Mouse (Mus musculus): ENCODE data around the gene Cox6b1. TPM values are rescaled to one million over a fixed set of nuclear protein-coding genes. Genes with fewer than 3 reads are reported as not detected.

Gene Cox6b1
- polyA plus RNA-seq, 1 experiment from 2014 or later = 945 TPM

GRCm38 (mm10) chr7:30635752-30636151, 9.8 kb upstream of the Cox6b1 start, which contains the start of gene Etv2:
TSS of gene Etv2 (minus strand) at chr7:30635852.
- ATAC-seq (ENCODE audit: low read depth) = no peak
- H3K36me3 ChIP-seq (ENCODE audit: control insufficient read depth, insufficient read depth, low read length) = peaks cover 4% of the 10 kb centered on the region; the same call in 1 of the 2 replicates
- no peaks in the 10 kb centered on the region for H3K9me3 ChIP-seq (ENCODE audit: control insufficient read depth, low read length)
- 1% methylated on average over 5 of the region's 5 CpGs for whole genome bisulfite sequencing
- H3K4me2 ChIP-seq (ENCODE audit: low read depth, low read length) = peak within 1 kb of the TSS; percentile 26
- peak within 1 kb of the TSS; percentile 9; the same call in 1 of the 2 replicates for H3K4me3 ChIP-seq (ENCODE audit: low read length)
- H3K27me3 ChIP-seq (ENCODE audit: control insufficient read depth, insufficient read depth, low read depth, low read length) = peaks cover 48% of the 10 kb centered on the region
- no peaks in the 10 kb centered on the region; the same call in 1 of the 2 replicates for H3K4me1 ChIP-seq (replicated peaks; ENCODE audit: control insufficient read depth, insufficient read depth, low read length)
- no peak within 1 kb of the TSS for H3K9ac ChIP-seq (ENCODE audit: low read length)
- no peak within 1 kb of the TSS for H3K27ac ChIP-seq (ENCODE audit: low read length)

DNA sequence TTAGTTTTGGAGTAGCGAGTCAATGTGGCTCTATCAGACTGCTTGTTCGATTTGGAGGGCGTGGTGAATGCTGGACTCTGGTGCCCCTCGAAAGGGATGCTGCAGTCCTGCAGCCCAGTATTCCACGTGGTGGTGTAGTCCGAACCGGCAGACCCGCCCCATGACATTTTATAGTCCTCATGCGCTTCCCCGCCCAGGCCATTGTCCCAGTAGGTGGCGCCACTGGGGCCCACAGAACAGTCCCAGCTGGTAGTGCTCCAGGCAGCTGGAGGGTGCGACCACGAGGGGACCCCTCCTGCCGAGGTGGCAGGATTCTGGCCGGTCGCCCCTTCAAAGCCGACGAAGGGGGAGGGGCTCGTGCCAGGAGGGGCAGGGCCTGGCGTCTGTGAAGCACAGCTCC, 8.7 kb upstream of the Cox6b1 start:
- Histone ChIP-seq H3K36me3 (ENCODE audit: control insufficient read depth, insufficient read depth, low read length) (no peaks in the 10 kb centered on the region), H3K9me3 (ENCODE audit: control insufficient read depth, low read length) (no peaks in the 10 kb centered on the region), H3K4me3 (ENCODE audit: low read length) (peak overlapping the region; percentile 9; the same call in 1 of the 2 replicates), H3K27me3 (ENCODE audit: control insufficient read depth, insufficient read depth, low read depth, low read length) (peaks cover 48% of the 10 kb centered on the region), H3K4me1 (replicated peaks; ENCODE audit: control insufficient read depth, insufficient read depth, low read length) (no peaks in the 10 kb centered on the region; the same call in 1 of the 2 replicates), H3K4me2 (ENCODE audit: low read depth, low read length) (peak overlapping the region; percentile 26), H3K27ac (ENCODE audit: low read length) (no peak overlapping the region), H3K9ac (ENCODE audit: low read length) (no peak overlapping the region)
- ATAC-seq (ENCODE audit: low read depth) = peak; percentile 70
- WGBS = under 1% methylated on average over 20 of the region's 20 CpGs

GRCm38 (mm10) chr7:30633762-30634412, 7.9 kb upstream of the Cox6b1 start:
- 3% methylated on average over 26 of the region's 27 CpGs for WGBS
- H3K4me2 ChIP-seq (ENCODE audit: low read depth, low read length) = no peak overlapping the region
- H3K9me3 ChIP-seq (ENCODE audit: control insufficient read depth, low read length) = no peaks in the 10 kb centered on the region
- no peaks in the 10 kb centered on the region for H3K36me3 ChIP-seq (ENCODE audit: control insufficient read depth, insufficient read depth, low read length)
- peak overlapping the region; percentile 3; the same call in 1 of the 2 replicates for H3K4me3 ChIP-seq (ENCODE audit: low read length)
- H3K27ac ChIP-seq (ENCODE audit: low read length) = no peak overlapping the region
- H3K9ac ChIP-seq (ENCODE audit: low read length) = no peak overlapping the region
- H3K4me1 ChIP-seq (replicated peaks; ENCODE audit: control insufficient read depth, insufficient read depth, low read length) = no peaks in the 10 kb centered on the region; the same call in 1 of the 2 replicates
- peaks cover 48% of the 10 kb centered on the region for H3K27me3 ChIP-seq (ENCODE audit: control insufficient read depth, insufficient read depth, low read depth, low read length)
- no peak for ATAC-seq (ENCODE audit: low read depth)

DNA sequence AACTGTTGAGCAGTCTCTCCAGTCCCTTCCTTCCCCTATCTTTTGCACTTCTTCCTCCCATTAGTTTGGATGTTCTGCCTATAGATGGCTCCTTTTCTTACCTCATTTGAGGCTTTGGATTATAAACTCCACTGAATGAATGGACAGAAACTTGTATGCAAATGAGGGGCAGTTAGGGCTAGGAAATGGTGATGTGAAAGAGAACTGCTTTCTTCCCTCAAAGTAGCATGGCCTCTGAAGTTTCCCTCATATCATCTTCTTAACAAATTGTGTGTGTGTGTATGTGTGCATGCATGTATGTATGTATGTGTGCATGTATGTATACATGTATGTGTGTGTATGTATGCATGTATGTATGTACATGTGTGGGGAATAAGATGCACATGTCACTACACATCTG, 3.1 kb upstream of the Cox6b1 start:
- no peak overlapping the region for H3K4me3 ChIP-seq (ENCODE audit: low read length)
- H3K4me1 ChIP-seq (replicated peaks; ENCODE audit: control insufficient read depth, insufficient read depth, low read length) = peaks cover 9% of the 10 kb centered on the region
- H3K9ac ChIP-seq (ENCODE audit: low read length) = no peak overlapping the region
- ATAC-seq (ENCODE audit: low read depth) = no peak
- H3K27ac ChIP-seq (ENCODE audit: low read length) = no peak overlapping the region
- H3K36me3 ChIP-seq (ENCODE audit: control insufficient read depth, insufficient read depth, low read length) = peaks cover 3% of the 10 kb centered on the region; the same call in 1 of the 2 replicates
- peaks cover 20% of the 10 kb centered on the region for H3K27me3 ChIP-seq (ENCODE audit: control insufficient read depth, insufficient read depth, low read depth, low read length)
- no peak overlapping the region for H3K4me2 ChIP-seq (ENCODE audit: low read depth, low read length)
- no peaks in the 10 kb centered on the region for H3K9me3 ChIP-seq (ENCODE audit: control insufficient read depth, low read length)

DNA sequence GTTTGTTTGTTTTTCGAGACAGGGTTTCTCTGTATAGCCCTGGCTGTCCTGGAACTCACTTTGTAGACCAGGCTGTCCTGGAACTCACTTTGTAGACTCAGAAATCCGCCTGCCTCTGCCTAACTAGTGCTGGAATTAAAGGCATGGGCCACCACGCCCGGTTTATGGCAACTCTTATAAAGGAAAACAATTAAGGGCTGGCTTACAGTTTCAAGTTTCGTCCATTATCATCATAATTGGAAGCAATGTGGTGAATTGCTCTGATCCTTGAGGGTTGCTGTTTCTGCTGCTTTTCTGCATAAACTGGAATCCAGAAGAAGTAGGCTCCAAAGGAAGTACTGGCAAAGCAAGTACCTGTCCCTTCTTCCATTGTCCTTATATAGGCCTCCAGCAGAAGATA, 696 bp upstream of the Cox6b1 start:
- peaks cover 25% of the 10 kb centered on the region for H3K36me3 ChIP-seq (ENCODE audit: control insufficient read depth, insufficient read depth, low read length)
- no peaks in the 10 kb centered on the region for H3K9me3 ChIP-seq (ENCODE audit: control insufficient read depth, low read length)
- H3K4me1 ChIP-seq (replicated peaks; ENCODE audit: control insufficient read depth, insufficient read depth, low read length) = peaks cover 9% of the 10 kb centered on the region
- peaks cover 2% of the 10 kb centered on the region; the same call in 1 of the 2 replicates for H3K27me3 ChIP-seq (ENCODE audit: control insufficient read depth, insufficient read depth, low read depth, low read length)
- no peak overlapping the region for H3K27ac ChIP-seq (ENCODE audit: low read length)
- no peak for ATAC-seq (ENCODE audit: low read depth)
- H3K4me2 ChIP-seq (ENCODE audit: low read depth, low read length) = peak overlapping the region; percentile 62; the same call in 1 of the 2 replicates
- no peak overlapping the region for H3K4me3 ChIP-seq (ENCODE audit: low read length)
- WGBS = 79% methylated on average over 5 of the region's 5 CpGs
- no peak overlapping the region for H3K9ac ChIP-seq (ENCODE audit: low read length)

DNA sequence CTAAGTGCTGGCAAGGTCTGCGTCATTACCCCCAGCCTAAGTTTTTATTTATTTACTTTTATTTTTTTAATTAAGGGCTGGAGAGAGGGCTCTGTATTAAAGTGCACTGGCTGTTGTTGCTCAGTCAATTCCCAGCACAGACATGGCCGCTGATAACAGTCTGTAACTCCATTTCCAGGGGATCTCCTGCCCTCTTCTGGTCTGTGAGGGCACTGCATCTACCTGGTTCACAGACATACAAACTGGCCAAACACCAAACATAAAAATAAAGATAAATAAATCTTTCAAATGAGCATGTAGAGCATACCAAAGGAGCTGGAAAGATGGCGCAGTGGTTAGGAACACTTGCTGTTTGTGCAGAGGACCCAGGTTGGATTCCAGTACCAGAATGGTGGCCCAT, 6.7 kb downstream of the Cox6b1 start:
- H3K9ac ChIP-seq (ENCODE audit: low read length) = no peak overlapping the region
- no peaks in the 10 kb centered on the region for H3K27me3 ChIP-seq (ENCODE audit: control insufficient read depth, insufficient read depth, low read depth, low read length)
- 88% methylated on average over 3 of the region's 3 CpGs for WGBS
- no peak overlapping the region for H3K4me2 ChIP-seq (ENCODE audit: low read depth, low read length)
- no peak for ATAC-seq (ENCODE audit: low read depth)
- H3K4me1 ChIP-seq (replicated peaks; ENCODE audit: control insufficient read depth, insufficient read depth, low read length) = no peaks in the 10 kb centered on the region
- H3K9me3 ChIP-seq (ENCODE audit: control insufficient read depth, low read length) = no peaks in the 10 kb centered on the region
- no peak overlapping the region for H3K27ac ChIP-seq (ENCODE audit: low read length)
- no peak overlapping the region for H3K4me3 ChIP-seq (ENCODE audit: low read length)
- peaks cover 44% of the 10 kb centered on the region for H3K36me3 ChIP-seq (ENCODE audit: control insufficient read depth, insufficient read depth, low read length)

DNA sequence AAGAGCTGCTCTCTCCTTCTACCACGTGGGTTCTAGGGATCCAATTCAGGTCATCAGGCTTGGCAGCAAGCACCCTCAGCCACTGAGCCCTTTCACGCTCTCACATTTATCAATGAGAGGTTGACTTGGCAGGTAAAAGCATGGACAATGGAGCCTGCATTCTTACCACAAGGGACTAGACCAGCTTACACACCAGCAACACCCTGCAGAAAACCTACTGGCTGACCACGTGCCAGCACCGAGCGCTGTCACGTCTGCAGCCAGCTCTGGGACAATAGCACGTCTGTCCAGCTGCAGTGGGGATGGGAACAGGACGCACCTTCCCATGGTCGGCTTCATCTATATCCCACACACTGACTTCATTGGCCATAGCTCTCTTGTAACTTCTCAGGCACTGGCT, 7.3 kb downstream of the Cox6b1 start:
- Histone ChIP-seq H3K4me2 (ENCODE audit: low read depth, low read length) (no peak overlapping the region), H3K27ac (ENCODE audit: low read length) (no peak overlapping the region), H3K4me1 (replicated peaks; ENCODE audit: control insufficient read depth, insufficient read depth, low read length) (no peaks in the 10 kb centered on the region), H3K36me3 (ENCODE audit: control insufficient read depth, insufficient read depth, low read length) (peaks cover 39% of the 10 kb centered on the region), H3K27me3 (ENCODE audit: control insufficient read depth, insufficient read depth, low read depth, low read length) (no peaks in the 10 kb centered on the region), H3K9me3 (ENCODE audit: control insufficient read depth, low read length) (no peaks in the 10 kb centered on the region), H3K9ac (ENCODE audit: low read length) (no peak overlapping the region), H3K4me3 (ENCODE audit: low read length) (no peak overlapping the region)
- 91% methylated on average over 9 of the region's 9 CpGs for WGBS
- no peak for ATAC-seq (ENCODE audit: low read depth)

DNA sequence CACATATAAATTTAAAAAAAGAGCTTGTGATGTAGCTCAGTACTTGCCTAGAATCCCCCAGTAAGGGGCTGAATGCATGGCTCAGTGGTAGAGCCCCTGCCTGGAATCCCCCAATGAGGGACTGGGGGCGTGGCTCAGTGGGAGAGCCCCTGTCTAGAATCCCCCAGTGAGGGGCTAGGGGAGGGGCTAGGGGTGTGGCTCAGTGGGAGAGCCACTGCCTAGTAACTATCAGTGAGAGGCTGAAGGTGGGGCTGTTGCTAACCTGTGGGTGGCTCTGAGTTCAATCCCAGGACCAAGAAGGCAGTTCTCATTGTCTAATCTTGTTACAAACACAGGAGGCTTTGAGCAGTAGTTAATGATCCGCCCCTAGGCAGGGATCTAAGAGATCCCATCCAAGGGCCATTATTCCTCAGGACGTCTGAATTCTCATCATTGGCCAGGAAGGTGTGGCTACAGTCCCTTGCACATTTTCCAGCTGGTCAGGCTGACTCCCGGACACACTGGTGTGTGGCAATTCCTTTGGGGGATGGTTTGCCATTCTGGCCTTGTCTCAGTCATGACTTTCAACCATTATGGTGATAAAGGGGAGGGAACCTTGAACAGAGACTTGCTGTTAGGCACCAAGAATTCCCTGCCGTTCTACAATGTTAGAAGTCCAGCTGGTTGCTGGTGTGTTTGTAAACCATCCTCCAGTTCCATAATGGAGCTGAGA, 10.7 kb downstream of the Cox6b1 start:
- no peak overlapping the region for H3K9ac ChIP-seq (ENCODE audit: low read length)
- no peak overlapping the region for H3K27ac ChIP-seq (ENCODE audit: low read length)
- no peaks in the 10 kb centered on the region for H3K9me3 ChIP-seq (ENCODE audit: control insufficient read depth, low read length)
- H3K27me3 ChIP-seq (ENCODE audit: control insufficient read depth, insufficient read depth, low read depth, low read length) = no peaks in the 10 kb centered on the region
- H3K4me3 ChIP-seq (ENCODE audit: low read length) = no peak overlapping the region
- H3K36me3 ChIP-seq (ENCODE audit: control insufficient read depth, insufficient read depth, low read length) = peaks cover 21% of the 10 kb centered on the region
- H3K4me2 ChIP-seq (ENCODE audit: low read depth, low read length) = no peak overlapping the region
- peak; percentile 41; the same call in 1 of the 2 replicates for ATAC-seq (ENCODE audit: low read depth)
- no peaks in the 10 kb centered on the region for H3K4me1 ChIP-seq (replicated peaks; ENCODE audit: control insufficient read depth, insufficient read depth, low read length)
- WGBS = 50% methylated on average over 5 of the region's 5 CpGs

- H3K27me3 ChIP-seq (ENCODE audit: control insufficient read depth, insufficient read depth, low read depth, low read length) = no peaks in the 10 kb centered on the region
- H3K4me2 ChIP-seq (ENCODE audit: low read depth, low read length) = no peak overlapping the region
- ATAC-seq (ENCODE audit: low read depth) = no peak
- no peaks in the 10 kb centered on the region for H3K4me1 ChIP-seq (replicated peaks; ENCODE audit: control insufficient read depth, insufficient read depth, low read length)
- no peak overlapping the region for H3K27ac ChIP-seq (ENCODE audit: low read length)
- H3K9ac ChIP-seq (ENCODE audit: low read length) = no peak overlapping the region
- peaks cover 19% of the 10 kb centered on the region for H3K36me3 ChIP-seq (ENCODE audit: control insufficient read depth, insufficient read depth, low read length)
- WGBS = 59% methylated on average over 2 of the region's 2 CpGs
- H3K9me3 ChIP-seq (ENCODE audit: control insufficient read depth, low read length) = no peaks in the 10 kb centered on the region
- H3K4me3 ChIP-seq (ENCODE audit: low read length) = no peak overlapping the region
Measured at GRCm38 (mm10) chr7:30614454-30614853, 11.5 kb downstream of the Cox6b1 start.

Data from lung, embryonic 16.5 days (tissue).